Mouse (Mus musculus): Measurements from ENCODE around the gene Ascc1.

GRCm38 (mm10) chr10:60002203-60002602 is 402 bp upstream of the Ascc1 start:
- no peak; the same call in 1 of the 2 replicates for TF ChIP-seq CTCF (IDR thresholded peaks at IDR 0.05)
- TF ChIP-seq EP300 (IDR thresholded peaks at IDR 0.05): no peak

Measured in lung, postnatal 0 days (tissue).